Mouse (Mus musculus): ENCODE results near the gene March4. TPM values are rescaled to one million over a fixed set of nuclear protein-coding genes. Genes with fewer than 3 reads are reported as not detected.

Gene March4
- total and polyA plus RNA-seq, 2 experiments, result not detected

DNA sequence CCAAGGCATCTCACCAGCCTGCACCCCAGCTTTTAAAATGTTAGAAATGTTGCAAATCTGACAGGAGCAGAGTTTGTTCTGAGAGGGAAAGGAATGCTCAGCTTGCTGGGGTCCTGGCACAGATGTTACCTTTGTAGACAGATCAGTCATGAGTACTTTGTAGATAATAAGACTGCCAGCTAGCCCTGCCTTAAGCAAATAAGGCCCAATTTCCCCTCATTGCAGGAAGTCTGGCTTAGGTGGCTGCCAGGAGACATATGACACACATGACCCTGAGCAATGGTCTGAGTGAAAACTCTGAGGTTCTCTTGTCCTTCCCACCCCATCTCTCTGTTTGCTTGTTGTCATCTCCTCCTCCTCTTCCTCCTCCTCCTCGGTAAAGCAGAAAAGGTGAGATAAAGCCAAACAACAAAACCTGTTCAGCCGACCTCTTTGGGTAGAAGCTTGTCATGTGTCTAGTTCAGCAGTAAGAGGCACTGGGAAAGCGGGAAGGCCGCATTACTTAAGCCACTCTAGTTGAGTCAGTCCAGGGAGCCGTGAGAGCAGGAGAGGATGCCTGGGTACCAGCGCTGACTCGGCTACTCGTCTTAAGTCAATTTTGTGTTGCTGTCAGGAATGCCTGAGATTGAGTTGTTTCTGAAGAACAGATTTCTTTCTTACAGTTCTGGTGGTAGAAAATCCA lies 136.9 kb downstream of the March4 start:
- no peaks in the 10 kb centered on the region for H3K27me3 ChIP-seq (ENCODE audit: control insufficient read depth, insufficient read depth, low read length)
- H3K4me3 ChIP-seq (ENCODE audit: insufficient read depth, low read depth, low read length), result no peak overlapping the region
- no peak overlapping the region for H3K27ac ChIP-seq (replicated peaks; ENCODE audit: insufficient read depth, low read depth, low read length)
- DNase-seq (ENCODE audit: extremely low read depth, low read depth, low spot score), result no peak
- WGBS, result 68% methylated on average over 8 of the region's 8 CpGs
- TF ChIP-seq POLR2A (IDR thresholded peaks at IDR 0.05; ENCODE audit: extremely low read depth, insufficient read depth, low read length) (no peak), CTCF (IDR thresholded peaks at IDR 0.05; ENCODE audit: low read depth, low read length) (no peak)
- H3K79me2 ChIP-seq (ENCODE audit: control insufficient read depth, insufficient read depth, low read length), result no peaks in the 10 kb centered on the region
- no peaks in the 10 kb centered on the region for H3K4me1 ChIP-seq (ENCODE audit: control insufficient read depth, insufficient read depth, low read length)
- H3K36me3 ChIP-seq (ENCODE audit: control insufficient read depth, insufficient read depth, low read length), result 0 out of 2 replicates have a peak, but pooled peaks cover 2% of the 10 kb centered on the region
- no peak overlapping the region for H3K9ac ChIP-seq (ENCODE audit: low read depth, low read length)

DNA sequence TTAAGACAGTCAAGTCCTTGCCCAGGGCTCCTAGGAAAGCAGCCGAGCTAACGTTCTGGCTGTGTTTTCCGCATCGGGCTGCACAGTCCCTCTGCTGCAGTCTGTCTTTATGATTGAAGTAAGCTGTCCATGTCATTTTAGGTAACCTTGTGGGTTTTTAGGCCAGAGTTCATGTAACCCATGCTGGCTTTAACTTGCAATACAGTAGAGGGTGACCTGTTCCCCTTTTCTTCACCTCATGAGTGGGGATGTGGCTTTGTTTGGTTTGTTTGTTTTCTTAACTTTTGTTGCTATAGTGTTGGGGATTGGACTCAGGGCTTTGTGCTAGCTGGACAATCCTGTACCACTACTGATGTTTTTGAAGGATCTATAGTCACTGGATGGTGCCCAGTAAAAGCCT lies 146.3 kb downstream of the March4 start:
- Histone ChIP-seq H3K9ac (ENCODE audit: low read depth, low read length) (no peak overlapping the region), H3K79me2 (ENCODE audit: control insufficient read depth, insufficient read depth, low read length) (no peaks in the 10 kb centered on the region), H3K27ac (replicated peaks; ENCODE audit: insufficient read depth, low read depth, low read length) (no peak overlapping the region), H3K36me3 (ENCODE audit: control insufficient read depth, insufficient read depth, low read length) (peaks cover 7% of the 10 kb centered on the region), H3K27me3 (ENCODE audit: control insufficient read depth, insufficient read depth, low read length) (no peaks in the 10 kb centered on the region), H3K4me1 (ENCODE audit: control insufficient read depth, insufficient read depth, low read length) (no peaks in the 10 kb centered on the region), H3K4me3 (ENCODE audit: insufficient read depth, low read depth, low read length) (no peak overlapping the region)
- no peak for DNase-seq (ENCODE audit: extremely low read depth, low read depth, low spot score)
- WGBS, result 98% methylated on average over 4 of the region's 4 CpGs
- TF ChIP-seq POLR2A (IDR thresholded peaks at IDR 0.05; ENCODE audit: extremely low read depth, insufficient read depth, low read length) (no peak), CTCF (IDR thresholded peaks at IDR 0.05; ENCODE audit: low read depth, low read length) (no peak)

DNA sequence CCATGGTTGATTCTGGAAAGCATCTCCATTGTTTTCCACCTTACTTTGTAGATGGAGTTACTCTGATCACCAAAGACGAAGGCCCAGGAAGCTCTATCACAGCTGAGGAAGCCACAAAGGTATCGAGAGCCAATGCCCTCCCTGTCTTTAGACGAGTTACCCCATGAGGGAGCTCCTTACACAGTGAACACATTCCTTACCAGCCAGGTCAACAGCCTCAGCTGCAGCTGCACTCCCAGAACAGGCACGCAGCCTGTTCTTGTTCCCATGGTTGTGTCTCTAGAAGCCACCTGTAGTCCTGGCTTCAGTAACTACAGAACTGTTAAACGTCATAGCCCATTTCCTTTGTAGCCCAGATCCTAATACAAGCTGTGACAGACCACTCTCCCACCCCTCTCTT lies 153.1 kb downstream of the March4 start:
- Histone ChIP-seq H3K79me2 (ENCODE audit: control insufficient read depth, insufficient read depth, low read length) (no peaks in the 10 kb centered on the region), H3K4me3 (ENCODE audit: insufficient read depth, low read depth, low read length) (no peak overlapping the region), H3K36me3 (ENCODE audit: control insufficient read depth, insufficient read depth, low read length) (peaks cover 9% of the 10 kb centered on the region), H3K9ac (ENCODE audit: low read depth, low read length) (no peak overlapping the region), H3K27ac (replicated peaks; ENCODE audit: insufficient read depth, low read depth, low read length) (no peak overlapping the region), H3K27me3 (ENCODE audit: control insufficient read depth, insufficient read depth, low read length) (no peaks in the 10 kb centered on the region), H3K4me1 (ENCODE audit: control insufficient read depth, insufficient read depth, low read length) (no peaks in the 10 kb centered on the region)
- WGBS, result 86% methylated on average over 5 of the region's 5 CpGs
- no peak for DNase-seq (ENCODE audit: extremely low read depth, low read depth, low spot score)
- TF ChIP-seq POLR2A (IDR thresholded peaks at IDR 0.05; ENCODE audit: extremely low read depth, insufficient read depth, low read length), result no peak
- no peak for TF ChIP-seq CTCF (IDR thresholded peaks at IDR 0.05; ENCODE audit: low read depth, low read length)

DNA sequence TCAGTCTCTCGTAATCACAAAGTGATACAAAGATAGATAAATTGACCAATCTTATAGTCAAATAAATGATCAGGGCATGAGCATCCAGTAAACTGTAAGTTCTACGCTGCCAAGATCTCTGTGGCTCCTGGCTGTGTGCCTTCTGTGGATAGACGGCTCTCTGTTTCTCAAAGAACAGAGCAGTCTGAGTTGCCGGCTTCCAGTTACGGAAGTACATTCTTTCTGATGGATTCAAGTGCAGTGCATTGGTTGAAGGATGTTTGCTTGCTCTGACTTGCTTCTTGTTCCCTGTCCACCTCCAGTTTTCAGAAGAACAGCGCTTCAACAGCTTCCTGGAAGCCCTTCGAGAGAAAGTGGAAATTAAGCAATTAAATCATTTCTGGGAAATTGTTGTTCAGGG lies 153.7 kb downstream of the March4 start:
- Histone ChIP-seq H3K9ac (ENCODE audit: low read depth, low read length) (no peak overlapping the region), H3K36me3 (ENCODE audit: control insufficient read depth, insufficient read depth, low read length) (peaks cover 7% of the 10 kb centered on the region), H3K79me2 (ENCODE audit: control insufficient read depth, insufficient read depth, low read length) (no peaks in the 10 kb centered on the region), H3K27me3 (ENCODE audit: control insufficient read depth, insufficient read depth, low read length) (no peaks in the 10 kb centered on the region), H3K4me3 (ENCODE audit: insufficient read depth, low read depth, low read length) (no peak overlapping the region), H3K27ac (replicated peaks; ENCODE audit: insufficient read depth, low read depth, low read length) (no peak overlapping the region), H3K4me1 (ENCODE audit: control insufficient read depth, insufficient read depth, low read length) (no peaks in the 10 kb centered on the region)
- no peak for DNase-seq (ENCODE audit: extremely low read depth, low read depth, low spot score)
- WGBS, result 91% methylated on average over 7 of the region's 7 CpGs
- TF ChIP-seq POLR2A (IDR thresholded peaks at IDR 0.05; ENCODE audit: extremely low read depth, insufficient read depth, low read length) (no peak), CTCF (IDR thresholded peaks at IDR 0.05; ENCODE audit: low read depth, low read length) (no peak)

DNA sequence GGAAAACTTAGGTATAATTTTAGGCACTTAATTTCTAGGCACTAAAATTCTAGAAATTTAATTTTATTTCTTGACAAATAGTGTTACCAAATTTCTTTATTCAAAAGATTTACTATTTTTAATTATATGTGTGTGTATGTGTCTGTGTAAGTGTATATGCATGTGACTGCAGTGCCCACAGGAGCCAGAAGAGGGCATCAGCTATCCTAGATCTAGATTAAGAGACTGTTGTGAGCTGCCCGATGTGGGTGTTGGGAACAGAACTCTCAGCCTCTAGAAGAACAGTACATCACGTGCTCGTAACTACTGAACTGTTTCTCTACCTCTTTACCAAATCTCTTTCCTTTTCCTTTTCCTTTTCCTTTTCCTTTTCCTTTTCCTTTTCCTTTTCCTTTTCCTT lies 156.2 kb downstream of the March4 start:
- DNase-seq (ENCODE audit: extremely low read depth, low read depth, low spot score), result no peak
- no peak overlapping the region for H3K4me3 ChIP-seq (ENCODE audit: insufficient read depth, low read depth, low read length)
- TF ChIP-seq CTCF (IDR thresholded peaks at IDR 0.05; ENCODE audit: low read depth, low read length) (no peak), POLR2A (IDR thresholded peaks at IDR 0.05; ENCODE audit: extremely low read depth, insufficient read depth, low read length) (no peak)
- no peaks in the 10 kb centered on the region for H3K79me2 ChIP-seq (ENCODE audit: control insufficient read depth, insufficient read depth, low read length)
- no peak overlapping the region for H3K27ac ChIP-seq (replicated peaks; ENCODE audit: insufficient read depth, low read depth, low read length)
- peaks cover 5% of the 10 kb centered on the region for H3K36me3 ChIP-seq (ENCODE audit: control insufficient read depth, insufficient read depth, low read length)
- 96% methylated on average over 3 of the region's 3 CpGs for WGBS
- H3K9ac ChIP-seq (ENCODE audit: low read depth, low read length), result no peak overlapping the region
- H3K4me1 ChIP-seq (ENCODE audit: control insufficient read depth, insufficient read depth, low read length), result no peaks in the 10 kb centered on the region
- no peaks in the 10 kb centered on the region for H3K27me3 ChIP-seq (ENCODE audit: control insufficient read depth, insufficient read depth, low read length)

DNA sequence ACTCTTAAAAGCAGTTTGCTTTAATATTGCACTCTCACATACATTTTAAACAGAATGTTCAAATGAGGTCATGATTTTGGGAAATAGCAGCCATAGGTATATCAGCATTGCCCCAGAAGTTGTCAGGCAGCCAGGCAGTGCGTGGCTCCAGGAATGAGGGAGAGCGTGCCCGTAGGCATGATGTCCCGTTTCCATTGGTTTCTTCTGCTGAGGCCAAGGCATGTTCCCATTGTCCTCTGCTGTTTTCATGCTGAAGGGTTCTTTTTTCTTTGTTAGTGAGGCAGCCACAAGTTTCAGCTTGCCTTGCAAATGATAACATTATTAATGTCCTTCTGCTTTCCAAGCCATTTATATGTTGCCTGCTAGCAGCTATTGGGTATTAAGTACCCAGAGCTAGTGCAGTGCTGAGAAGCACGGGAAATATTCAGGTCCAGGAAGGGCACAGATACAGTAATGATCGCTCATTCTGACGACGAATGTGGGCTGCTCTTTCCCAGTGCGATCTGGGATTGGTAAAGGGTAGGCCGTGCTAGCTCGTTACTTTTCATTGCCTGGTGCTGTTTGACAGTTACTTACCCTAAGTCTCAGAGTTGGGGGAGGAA lies 156.9 kb downstream of the March4 start:
- Histone ChIP-seq H3K79me2 (ENCODE audit: control insufficient read depth, insufficient read depth, low read length) (no peaks in the 10 kb centered on the region), H3K27me3 (ENCODE audit: control insufficient read depth, insufficient read depth, low read length) (no peaks in the 10 kb centered on the region), H3K9ac (ENCODE audit: low read depth, low read length) (no peak overlapping the region), H3K4me3 (ENCODE audit: insufficient read depth, low read depth, low read length) (no peak overlapping the region), H3K36me3 (ENCODE audit: control insufficient read depth, insufficient read depth, low read length) (peaks cover 5% of the 10 kb centered on the region), H3K27ac (replicated peaks; ENCODE audit: insufficient read depth, low read depth, low read length) (no peak overlapping the region), H3K4me1 (ENCODE audit: control insufficient read depth, insufficient read depth, low read length) (no peaks in the 10 kb centered on the region)
- no peak for DNase-seq (ENCODE audit: extremely low read depth, low read depth, low spot score)
- WGBS, result 94% methylated on average over 11 of the region's 11 CpGs
- TF ChIP-seq CTCF (IDR thresholded peaks at IDR 0.05; ENCODE audit: low read depth, low read length), result no peak
- no peak for TF ChIP-seq POLR2A (IDR thresholded peaks at IDR 0.05; ENCODE audit: extremely low read depth, insufficient read depth, low read length)
